Mouse (Mus musculus): Measurements from ENCODE around the gene Gm20792. TPM values are rescaled to one million over a fixed set of nuclear protein-coding genes. Genes with fewer than 3 reads are reported as not detected.

Gm20792 gene
- polyA plus RNA-seq (2012; rRNA removed), result not detected in 2 replicates

GRCm38 (mm10) chrY:48311555-48311954 is at the start of gene Gm20792:
Gene Gm20792 (plus strand): TSS chrY:48311855.

